Mouse (Mus musculus) stomach, postnatal 0 days (tissue): Measurements from ENCODE around the gene Pola1.

Experiments
- CTCF ChIP-seq: IDR thresholded peaks from 2 replicates; pipeline ENCODE4 v1.5.1; 2016; ENCODE audit warnings: antibody characterized with exemption, low read depth, mild to moderate bottlenecking, moderate library complexity
- EP300 ChIP-seq: optimal IDR thresholded peaks from 2 replicates; pipeline ENCODE3; 2016; ENCODE audit warnings: antibody characterized with exemption

- no peak for TF ChIP-seq CTCF
- no peak for TF ChIP-seq EP300
These were observed 336.1 kb downstream of the Pola1 start for GRCm38 (mm10) chrX:93295819-93296218.
